Mouse (Mus musculus) stomach, postnatal 0 days (tissue): ENCODE measurements at regions not wholly inside any gene's neighbourhood (a gene's known extent, or its start where the extent isn't known, plus 50 kb on each side); places are given as distances from the start of the nearest gene placed in this dataset.

Experiments used
- ATAC-seq: fragments of 200-750 bp; cut with Nextera tagmentation; 2 replicates; pipeline ENCODE4 v1.8.0; 2017; ENCODE audit not compliant: low FRiP score, low TSS enrichment
- DNase-seq: peaks from one replicate; pipeline ENCODE4 v3.0.0-alpha.2; 2016; ENCODE audit warnings: low spot score
- H3K27ac ChIP-seq: fragments of 300-500 bp; sonication (generic); replicated peaks from 2 replicates; pipeline ENCODE4 v1.5.1; 2014; ENCODE audit warnings: mild to moderate bottlenecking, control low read depth
- H3K27me3 ChIP-seq: fragments of 300-500 bp; sonication (generic); 2 replicates; pipeline ENCODE4 v1.6.1; 2014; ENCODE audit warnings: low read length; ENCODE audit not compliant: control insufficient read depth, insufficient read depth
- H3K36me3 ChIP-seq: fragments of 300-500 bp; sonication (generic); 2 replicates; pipeline ENCODE4 v1.6.1; 2014; ENCODE audit warnings: low read length, mixed read lengths; ENCODE audit not compliant: control insufficient read depth, insufficient read depth
- H3K4me1 ChIP-seq: fragments of 300-500 bp; sonication (generic); replicated peaks from 2 replicates; pipeline ENCODE4 v1.6.1; 2014; ENCODE audit warnings: antibody characterized with exemption; ENCODE audit not compliant: control insufficient read depth, insufficient read depth
- H3K4me2 ChIP-seq: fragments of 300-500 bp; sonication (generic); replicated peaks from 2 replicates; pipeline ENCODE4 v1.6.1; 2014; ENCODE audit warnings: low read depth, mild to moderate bottlenecking, control low read depth, moderate library complexity
- H3K4me3 ChIP-seq: fragments of 300-500 bp; sonication (generic); 2 replicates; pipeline ENCODE4 v1.5.1; 2014; ENCODE audit warnings: low read depth, low read length, control low read depth
- H3K9ac ChIP-seq: fragments of 300-500 bp; sonication (generic); 2 replicates; pipeline ENCODE4 v1.6.1; 2014; ENCODE audit warnings: mild to moderate bottlenecking, low read length, control low read depth, mixed read lengths
- H3K9me3 ChIP-seq: fragments of 300-500 bp; sonication (generic); 2 replicates; pipeline ENCODE4 v1.6.1; 2016; ENCODE audit warnings: low read length; ENCODE audit not compliant: control insufficient read depth
- CTCF ChIP-seq: IDR thresholded peaks from 2 replicates; pipeline ENCODE4 v1.5.1; 2016; ENCODE audit warnings: antibody characterized with exemption, low read depth, mild to moderate bottlenecking, moderate library complexity
- EP300 ChIP-seq: optimal IDR thresholded peaks from 2 replicates; pipeline ENCODE3; 2016; ENCODE audit warnings: antibody characterized with exemption
- WGBS: fragments of 180-500 bp; shearing (Covaris S2); extraction: QIAGEN DNeasy Blood & Tissue Kit; methylation state at CpG from one replicate; pipeline ENCODE4 v1.1.7; 2014; 5-methylcytosine and 5-hydroxymethylcytosine counted together

DNA sequence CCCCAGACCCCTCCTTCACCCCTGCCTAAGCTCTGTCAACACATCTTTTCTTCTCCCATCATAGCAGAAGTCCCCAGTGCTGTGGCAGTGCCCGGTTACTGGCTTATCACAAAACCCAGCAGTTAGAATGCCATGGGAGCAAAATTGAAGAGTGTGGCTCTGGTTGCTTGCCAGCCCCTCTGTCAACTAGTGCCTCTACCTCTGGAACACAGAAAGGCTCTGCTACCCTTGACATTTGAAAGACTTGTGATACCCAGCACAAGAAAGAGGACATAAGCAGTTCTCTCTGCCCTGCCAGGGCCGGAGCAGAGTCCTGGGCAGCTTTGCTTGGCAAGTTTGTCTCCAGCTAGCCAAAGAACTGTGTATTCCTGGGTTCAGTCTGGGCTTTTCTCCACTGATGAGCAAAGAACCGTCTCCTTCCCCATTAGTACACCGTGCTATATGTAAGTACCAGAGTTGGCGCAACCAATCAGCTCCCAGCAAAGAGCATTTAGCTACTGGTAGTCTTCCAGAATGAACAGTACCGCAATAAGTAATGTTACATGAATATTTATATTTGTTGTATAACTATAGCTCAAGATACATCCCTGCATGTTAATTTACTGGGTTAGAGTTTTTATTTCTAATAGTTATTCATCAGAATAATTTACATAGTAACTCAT lies 137.5 kb upstream of the Arg1 start:
- 80% methylated on average over 6 of the region's 6 CpGs for WGBS
- H3K4me3 ChIP-seq, result no peak overlapping the region
- no peak overlapping the region for H3K27ac ChIP-seq
- H3K4me1 ChIP-seq, result no peaks in the 10 kb centered on the region
- H3K27me3 ChIP-seq, result no peaks in the 10 kb centered on the region
- no peaks in the 10 kb centered on the region for H3K9me3 ChIP-seq
- DNase-seq (no peak), ATAC-seq (no peak)
- no peaks in the 10 kb centered on the region for H3K36me3 ChIP-seq
- TF ChIP-seq CTCF (no peak), EP300 (no peak)
- H3K4me2 ChIP-seq, result no peak overlapping the region
- H3K9ac ChIP-seq, result no peak overlapping the region

DNA sequence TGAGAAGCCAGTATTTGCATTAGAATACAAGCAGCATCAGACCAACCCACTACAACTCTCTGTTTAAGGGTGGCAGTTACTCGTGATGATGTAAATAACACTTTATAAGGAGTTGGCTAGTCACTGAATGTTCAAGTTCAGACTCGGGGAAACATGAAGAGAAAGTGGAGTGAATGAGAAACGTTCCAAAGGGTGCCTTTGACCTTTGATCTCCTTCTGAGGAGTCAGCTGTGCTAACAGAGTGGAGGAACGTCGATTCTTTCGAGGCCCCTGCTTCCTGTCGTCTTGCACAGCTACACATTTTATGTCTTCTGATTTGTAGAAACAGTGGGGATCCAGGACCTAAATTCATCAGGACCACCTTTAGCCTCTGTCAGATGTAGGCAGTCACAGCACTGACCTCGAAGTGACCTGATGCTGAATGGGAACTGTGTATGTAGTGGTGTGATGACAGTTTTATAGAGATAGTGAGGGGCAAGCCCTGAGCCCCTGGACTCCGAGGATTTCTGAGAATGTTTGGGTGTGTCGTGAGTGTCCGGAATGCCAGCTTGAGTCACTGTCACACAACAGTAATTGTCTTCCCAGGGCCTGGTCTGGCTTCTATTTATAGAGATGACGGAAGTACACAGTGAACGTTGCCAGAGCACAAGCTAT lies 134.2 kb upstream of the Arg1 start:
- no peak overlapping the region for H3K27ac ChIP-seq
- no peak for ATAC-seq

DNA sequence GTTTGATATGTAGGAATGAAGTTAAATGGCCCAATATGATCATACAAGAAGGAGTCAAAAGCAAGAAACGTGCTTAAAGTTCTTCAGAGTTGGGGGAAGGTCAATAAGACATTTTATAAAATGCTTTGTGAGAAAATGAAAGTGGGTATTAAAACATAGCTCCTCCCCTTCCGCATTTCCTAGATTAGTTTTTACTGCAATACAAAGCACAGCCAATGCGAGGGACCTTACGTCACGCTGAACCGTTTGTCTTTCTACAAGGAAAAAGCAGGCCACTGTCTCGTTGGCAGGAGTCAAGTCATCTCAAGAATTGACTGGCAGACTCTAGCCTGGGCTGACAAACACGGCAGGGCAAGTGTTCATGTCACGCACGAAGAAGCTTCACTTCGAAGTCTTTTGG lies 131.4 kb upstream of the Arg1 start:
- Histone ChIP-seq H3K27ac (no peak overlapping the region), H3K4me2 (no peak overlapping the region), H3K27me3 (no peaks in the 10 kb centered on the region), H3K4me1 (no peaks in the 10 kb centered on the region), H3K9me3 (no peaks in the 10 kb centered on the region), H3K9ac (no peak overlapping the region), H3K36me3 (no peaks in the 10 kb centered on the region), H3K4me3 (no peak overlapping the region)
- ATAC-seq (no peak), DNase-seq (no peak)
- TF ChIP-seq CTCF, result no peak
- TF ChIP-seq EP300, result no peak
- 80% methylated on average over 11 of the region's 11 CpGs for WGBS

More for the DNA sequence above, 134.2 kb upstream of the Arg1 start:
- Histone ChIP-seq H3K4me3 (no peak overlapping the region), H3K9ac (no peak overlapping the region), H3K4me2 (no peak overlapping the region), H3K36me3 (no peaks in the 10 kb centered on the region), H3K27me3 (no peaks in the 10 kb centered on the region), H3K9me3 (no peaks in the 10 kb centered on the region), H3K4me1 (no peaks in the 10 kb centered on the region)
- DNase-seq, result no peak
- WGBS, result 23% methylated on average over 13 of the region's 13 CpGs
- TF ChIP-seq CTCF (no peak), EP300 (no peak)

DNA sequence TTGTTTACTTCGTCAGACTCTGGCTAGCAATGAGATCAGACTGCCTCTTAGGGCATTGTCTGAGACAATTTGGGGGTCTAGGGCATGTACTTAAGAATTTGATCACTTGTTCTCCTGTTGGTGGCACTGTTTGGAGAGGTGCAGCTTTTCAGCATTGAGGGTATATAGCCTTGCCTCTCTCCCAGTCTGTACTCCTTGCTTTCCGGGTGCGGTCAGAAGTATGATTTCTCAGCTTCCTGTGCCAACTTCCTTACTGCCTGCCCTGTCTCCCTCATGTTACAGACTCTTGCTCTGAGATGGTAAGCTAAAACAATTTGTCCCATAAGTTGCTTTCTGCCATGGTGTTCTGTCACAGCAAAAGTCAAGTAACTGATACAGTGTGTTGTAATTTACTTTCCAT lies 124.7 kb upstream of the Arg1 start:
- no peak for TF ChIP-seq EP300
- TF ChIP-seq CTCF, result no peak
- Histone ChIP-seq H3K4me1 (no peaks in the 10 kb centered on the region), H3K4me3 (no peak overlapping the region), H3K36me3 (no peaks in the 10 kb centered on the region), H3K27ac (no peak overlapping the region), H3K27me3 (no peaks in the 10 kb centered on the region), H3K4me2 (no peak overlapping the region), H3K9me3 (no peaks in the 10 kb centered on the region), H3K9ac (no peak overlapping the region)
- WGBS, result 74% methylated on average over 3 of the region's 3 CpGs
- ATAC-seq (no peak), DNase-seq (no peak)

DNA sequence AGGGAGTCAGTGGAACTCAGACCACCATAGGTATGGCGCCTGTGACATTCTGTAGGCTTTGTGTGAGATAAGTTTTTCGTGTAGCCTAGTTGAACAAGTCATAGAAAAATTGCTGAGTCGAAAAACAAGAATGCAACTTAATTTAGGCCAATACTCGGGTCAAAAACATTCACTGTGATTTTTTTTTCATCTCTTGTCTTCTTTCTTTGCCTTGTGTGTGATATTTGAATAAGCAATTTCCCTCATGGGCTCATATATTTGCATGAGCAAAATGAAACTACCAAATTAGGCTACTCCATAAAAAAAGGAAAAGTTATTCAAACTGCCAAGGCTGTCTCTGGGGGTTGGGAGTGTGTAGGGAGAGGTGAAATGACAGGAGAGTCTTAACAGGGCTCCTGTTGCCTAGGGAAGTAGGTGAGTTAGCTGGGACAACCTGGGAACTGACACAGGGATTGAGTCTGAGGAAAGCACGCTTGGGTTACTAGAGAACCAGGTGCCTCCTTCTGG lies 124.1 kb upstream of the Arg1 start:
- WGBS, result 79% methylated on average over 5 of the region's 5 CpGs
- H3K4me3 ChIP-seq, result no peak overlapping the region
- ATAC-seq, result no peak
- no peaks in the 10 kb centered on the region for H3K27me3 ChIP-seq
- H3K27ac ChIP-seq, result no peak overlapping the region
- H3K9me3 ChIP-seq, result no peaks in the 10 kb centered on the region
- no peak for DNase-seq
- H3K4me2 ChIP-seq, result no peak overlapping the region
- no peak for TF ChIP-seq EP300
- TF ChIP-seq CTCF, result no peak
- H3K9ac ChIP-seq, result no peak overlapping the region
- H3K36me3 ChIP-seq, result no peaks in the 10 kb centered on the region
- H3K4me1 ChIP-seq, result no peaks in the 10 kb centered on the region

DNA sequence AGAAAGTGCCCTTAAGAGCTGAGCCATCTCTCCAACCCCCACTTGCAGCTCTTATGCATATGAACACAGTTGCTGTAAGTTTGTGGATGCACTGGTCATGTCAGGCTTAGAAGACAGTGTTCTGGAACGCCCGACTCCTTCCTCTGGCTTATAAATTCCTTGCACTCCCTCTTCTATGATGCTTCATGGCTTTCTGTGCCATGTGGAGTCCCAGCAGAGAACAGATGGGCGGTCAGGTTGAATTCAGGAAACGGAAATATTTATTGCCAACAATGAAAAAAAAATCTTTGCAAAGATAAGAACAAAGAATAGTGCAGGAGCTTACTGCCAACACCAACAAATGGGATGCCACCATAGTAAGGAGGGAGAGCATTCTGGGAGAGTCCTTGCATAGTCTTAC lies 113.9 kb upstream of the Arg1 start:
- no peak overlapping the region for H3K4me2 ChIP-seq
- H3K9ac ChIP-seq, result no peak overlapping the region
- WGBS, result 81% methylated on average over 4 of the region's 4 CpGs
- ATAC-seq (no peak), DNase-seq (no peak)
- H3K27me3 ChIP-seq, result no peaks in the 10 kb centered on the region
- H3K4me1 ChIP-seq, result no peaks in the 10 kb centered on the region
- no peak overlapping the region for H3K4me3 ChIP-seq
- H3K27ac ChIP-seq, result no peak overlapping the region
- no peaks in the 10 kb centered on the region for H3K36me3 ChIP-seq
- TF ChIP-seq CTCF (no peak), EP300 (no peak)
- no peaks in the 10 kb centered on the region for H3K9me3 ChIP-seq
